Mouse (Mus musculus) cerebellum, adult 11-12 months (tissue): ENCODE measurements at regions not wholly inside any gene's neighbourhood (a gene's known extent, or its start where the extent isn't known, plus 50 kb on each side); places are given as distances from the start of the nearest gene placed in this dataset.
"Not testable (repeated sequence)": the region's sequence is repeated elsewhere in the genome, so short reads cannot be mapped to it uniquely, and the experiment has no call there.

Experiments used
- DNase-seq: peaks from one replicate; pipeline ENCODE4 v3.0.0; 2022

DNA sequence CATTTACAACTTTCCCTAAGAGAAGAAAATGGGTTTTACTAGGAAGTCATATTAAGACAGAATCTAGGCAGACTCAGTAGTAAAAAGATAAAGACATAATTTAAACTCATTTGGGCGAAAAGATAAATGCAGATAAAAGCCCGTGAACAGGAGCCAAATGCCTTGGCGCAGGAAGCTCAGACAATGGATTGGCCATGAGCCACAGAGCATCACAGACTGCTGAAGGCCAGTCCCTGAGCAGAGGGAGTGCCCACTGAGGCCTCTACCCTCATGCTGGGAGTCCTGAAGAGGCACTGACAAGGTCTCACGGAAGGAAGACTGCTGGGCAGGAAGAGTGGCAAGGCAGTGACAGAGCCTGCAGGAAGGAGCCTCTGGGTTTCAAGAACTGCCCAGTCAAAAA, 136.0 kb upstream of the Ttc29 start:
- no peak for DNase-seq

DNA sequence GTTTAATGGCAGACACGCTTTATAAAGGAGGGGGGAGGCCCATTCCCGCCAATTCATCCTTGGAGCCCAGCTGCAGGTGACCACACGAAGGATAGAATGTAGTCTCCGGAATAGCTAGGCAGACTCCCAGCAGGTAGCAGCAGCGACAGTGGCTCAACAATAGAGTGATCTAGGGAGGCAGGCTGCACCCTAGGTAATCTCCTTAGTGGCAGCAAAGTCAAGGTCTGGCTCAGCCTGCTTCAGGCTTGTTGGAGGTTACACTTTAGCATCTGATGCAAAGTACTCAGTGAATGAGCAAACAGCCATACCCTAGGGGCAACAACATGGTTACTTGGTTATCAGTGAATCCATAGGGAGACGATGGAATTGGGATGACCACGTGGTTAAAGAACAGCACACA, 131.7 kb upstream of the Ttc29 start:
- not testable (repeated sequence) for DNase-seq

DNA sequence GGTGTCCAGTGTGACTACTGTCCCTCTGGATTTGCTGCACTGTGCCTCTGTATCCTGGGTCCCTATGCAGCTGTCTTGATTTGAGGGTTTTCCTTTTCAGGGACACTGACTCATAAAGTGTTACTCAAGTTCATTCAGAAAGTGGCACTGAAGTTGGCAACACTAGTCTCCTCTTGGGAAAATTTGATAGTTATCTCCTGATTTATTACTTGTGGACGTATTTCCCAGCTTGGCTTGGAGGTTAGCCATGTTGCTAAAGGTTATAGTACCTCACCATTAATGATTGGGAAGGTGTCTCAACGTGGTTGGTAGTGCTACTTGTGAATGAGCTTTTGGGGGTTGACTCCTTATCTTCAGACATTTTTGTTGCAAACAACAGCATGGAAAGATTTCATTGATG, 130.1 kb upstream of the Ttc29 start:
- no peak for DNase-seq

DNA sequence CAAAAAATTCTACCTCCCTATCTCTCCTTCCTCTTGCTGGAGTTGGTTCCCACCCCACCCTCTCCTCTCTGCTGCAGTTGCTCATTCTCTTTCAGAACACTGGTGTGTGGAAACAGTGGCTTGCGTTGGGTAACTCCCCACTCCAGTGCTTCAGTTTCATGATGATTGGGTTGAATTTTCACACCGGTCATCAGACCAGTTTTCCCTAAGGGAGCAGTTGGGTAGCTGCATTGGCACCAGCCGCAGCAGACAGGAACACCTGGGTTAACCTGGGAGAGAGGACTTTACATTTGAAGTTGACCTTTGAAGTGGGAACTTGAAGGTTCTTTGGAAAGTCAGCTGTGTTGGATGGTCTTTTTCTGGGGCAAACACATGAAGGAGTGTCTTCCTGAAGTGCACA, 126.7 kb upstream of the Ttc29 start:
- no peak for DNase-seq

DNA sequence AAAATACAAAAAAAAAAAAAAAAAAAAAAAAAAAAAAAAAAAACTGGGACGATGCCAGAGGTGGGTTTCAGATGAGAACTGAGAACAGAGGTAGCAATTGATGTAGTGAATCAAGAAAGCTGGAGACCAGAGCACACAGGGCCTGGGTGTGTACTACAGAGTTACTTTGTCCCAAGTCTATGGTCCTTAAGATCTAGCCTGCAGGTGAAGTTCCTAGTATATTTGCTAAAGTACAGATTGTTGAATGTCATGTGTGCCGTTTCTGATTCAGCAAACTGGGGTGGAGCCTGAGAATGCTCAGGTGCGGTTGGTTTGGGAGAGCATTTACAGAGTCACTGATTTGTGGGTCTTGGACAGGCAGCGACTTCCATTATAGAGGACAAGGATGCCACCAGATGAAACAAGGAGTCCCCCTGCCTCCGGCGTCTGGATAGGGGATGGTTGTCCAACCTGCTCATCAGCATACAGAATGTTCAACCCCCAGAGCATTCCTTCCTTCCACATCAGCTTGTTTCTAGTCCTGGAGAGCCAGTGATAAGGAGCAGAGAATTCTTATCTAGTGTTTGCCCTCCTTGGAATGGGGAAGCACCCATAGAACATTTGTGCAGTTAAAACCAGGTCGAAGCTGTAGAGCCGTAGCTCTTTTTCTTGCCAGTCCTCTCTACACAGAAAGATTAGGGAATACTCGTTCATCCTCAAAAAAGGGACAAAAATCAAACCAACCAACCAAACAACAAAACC, 122.5 kb upstream of the Ttc29 start:
- DNase-seq, result no peak

DNA sequence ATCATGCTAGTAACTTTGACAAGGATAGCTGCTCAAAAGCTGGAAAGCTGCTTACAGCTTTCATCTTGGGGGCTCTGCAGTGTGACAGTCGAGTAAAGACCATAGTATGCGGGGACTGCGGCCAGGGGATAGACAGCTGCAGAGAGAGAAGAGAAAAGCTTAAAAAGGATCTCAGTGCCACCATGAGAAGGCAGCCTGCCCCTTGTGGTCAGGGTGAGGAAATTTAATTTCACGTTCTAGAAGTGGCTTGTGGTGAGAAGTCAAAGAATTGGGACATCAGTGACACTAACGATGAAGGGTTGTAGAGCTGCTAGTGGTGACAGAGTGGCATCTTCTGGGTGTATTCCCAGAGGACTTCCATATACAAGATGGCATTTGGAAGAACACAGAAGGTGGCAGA, 116.7 kb upstream of the Ttc29 start:
- DNase-seq, result no peak

DNA sequence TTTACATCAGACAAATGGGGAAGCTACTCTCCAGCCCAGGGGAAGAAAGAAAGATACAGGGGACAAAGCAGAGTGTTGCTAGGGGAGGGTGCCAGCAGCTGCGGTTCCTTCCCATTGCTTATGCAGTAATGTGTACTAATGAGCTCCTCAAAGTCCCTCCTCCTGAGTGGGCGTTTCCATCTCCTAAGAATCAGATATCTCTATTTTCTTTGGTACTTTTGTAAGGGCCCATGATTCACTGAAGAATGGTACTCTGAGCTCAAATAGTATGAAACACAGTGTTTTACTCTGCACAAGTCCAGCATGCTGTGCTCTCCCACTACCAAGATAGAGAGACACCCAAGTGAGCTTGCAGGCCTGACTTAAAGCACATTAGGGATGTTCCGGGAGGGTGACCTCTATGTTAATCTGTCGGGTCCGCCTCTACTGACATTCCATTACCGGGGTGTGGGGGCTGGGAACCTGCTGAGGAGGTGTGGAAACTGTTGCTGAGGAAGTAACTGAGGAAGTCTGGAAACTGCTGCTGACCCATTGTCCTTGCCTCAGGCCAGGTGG, 114.8 kb upstream of the Ttc29 start:
- DNase-seq, result no peak

DNA sequence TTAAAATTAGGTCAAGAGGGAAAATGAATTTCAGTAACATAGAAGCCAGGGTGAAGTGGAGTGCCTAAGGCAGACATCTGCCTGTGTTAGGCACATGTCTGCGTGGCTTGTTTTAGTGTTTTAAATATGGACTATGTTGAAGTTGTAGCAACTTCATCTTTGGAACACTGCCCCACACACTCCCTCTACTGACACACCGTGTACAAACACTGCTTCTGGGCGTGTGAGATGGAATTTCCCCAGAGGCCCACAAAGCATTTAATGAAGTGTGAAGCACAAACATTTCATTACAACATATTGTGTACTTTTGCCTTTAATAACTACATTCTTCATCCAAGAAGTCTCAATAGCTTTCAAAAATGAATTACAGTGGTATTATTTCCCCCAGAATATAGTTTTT, 114.0 kb upstream of the Ttc29 start:
- no peak for DNase-seq

DNA sequence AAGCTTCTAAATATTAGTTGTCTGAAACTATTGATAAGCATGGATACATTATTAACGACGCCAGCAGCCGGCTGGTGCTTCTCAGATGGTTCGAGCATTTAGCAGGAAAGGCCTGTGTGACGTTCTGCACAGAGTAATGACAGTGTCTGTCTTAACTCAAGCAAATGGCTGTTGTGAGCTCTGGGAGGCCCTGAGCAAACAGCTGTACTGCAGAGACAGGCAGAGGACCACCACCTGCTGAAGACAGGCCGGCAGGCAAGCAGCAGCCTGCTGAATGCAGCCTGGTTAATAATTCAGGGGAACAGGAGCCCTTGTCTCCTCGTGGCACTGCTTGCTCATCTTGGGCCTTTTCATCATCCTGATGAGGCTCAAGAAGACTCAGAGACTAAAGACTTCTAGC, 105.8 kb upstream of the Ttc29 start:
- no peak for DNase-seq

DNA sequence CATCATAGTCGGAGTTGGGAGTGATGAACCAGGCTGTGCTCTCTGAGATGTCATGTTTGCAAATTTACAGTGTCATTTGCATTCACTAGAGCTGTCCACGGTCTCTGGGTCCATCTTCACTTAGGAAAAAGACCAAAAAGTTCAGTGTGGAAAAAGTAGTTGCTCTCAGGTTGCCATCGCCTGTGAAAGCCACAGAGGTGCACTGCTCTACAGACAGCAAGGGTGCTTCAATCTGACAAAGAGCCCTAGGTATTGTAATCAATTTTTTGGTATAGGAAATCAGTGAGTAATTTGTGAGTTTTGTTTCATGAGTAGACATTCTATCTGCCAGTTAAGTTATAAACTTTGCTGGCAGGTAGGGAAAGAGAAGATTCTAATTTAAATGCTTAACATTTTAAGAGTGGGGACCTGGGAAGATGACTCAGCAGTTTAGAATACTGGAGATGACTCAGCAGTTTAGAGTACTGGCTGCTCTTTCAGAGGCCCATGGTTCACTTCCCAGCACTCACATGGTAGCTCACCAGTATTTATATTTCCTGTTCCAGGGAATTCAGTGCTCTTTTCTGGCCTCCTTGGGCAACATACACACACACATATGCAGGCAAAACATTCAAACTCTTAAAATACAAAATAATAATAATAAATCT, 103.0 kb upstream of the Ttc29 start:
- DNase-seq, result no peak

DNA sequence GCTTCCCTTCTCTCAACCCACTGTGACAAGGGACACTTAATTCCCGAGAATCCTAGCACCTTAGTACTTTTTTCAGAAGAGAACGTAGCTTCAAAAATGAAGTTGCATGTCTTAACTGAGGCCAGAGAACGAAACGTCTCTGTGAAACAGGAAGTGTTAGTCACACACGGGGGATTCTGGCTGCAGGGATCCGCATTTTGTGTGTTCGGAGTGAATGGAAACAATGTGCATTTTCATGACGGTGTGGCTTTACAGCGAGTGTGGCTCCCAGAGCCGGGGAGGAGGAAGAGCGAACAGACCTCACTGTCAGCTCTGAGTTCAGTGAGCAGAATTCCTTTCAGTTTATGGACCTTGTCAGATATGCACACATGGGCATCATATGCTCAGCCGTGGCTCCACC, 100.0 kb upstream of the Ttc29 start:
- DNase-seq, result no peak

DNA sequence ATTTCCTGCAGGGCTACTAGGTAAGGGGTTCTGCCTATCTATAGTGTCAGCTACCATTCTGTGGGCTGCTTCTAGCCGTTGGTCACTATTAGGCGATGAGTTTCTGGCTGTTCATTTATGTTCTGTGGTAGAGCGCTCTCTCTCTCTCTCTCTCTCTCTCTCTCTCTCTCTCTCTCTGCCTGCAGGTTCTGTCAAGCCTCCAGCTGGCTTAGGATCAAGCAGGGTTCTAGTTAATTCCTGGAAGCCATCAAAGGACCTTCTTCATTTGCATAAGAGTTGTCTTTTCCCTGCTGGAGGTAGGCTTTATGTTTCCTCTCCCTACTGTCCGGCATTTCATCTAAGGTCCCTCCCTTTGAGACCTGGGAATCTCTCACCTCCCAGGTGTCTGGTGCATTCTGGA, 98.6 kb upstream of the Ttc29 start:
- DNase-seq, result no peak

DNA sequence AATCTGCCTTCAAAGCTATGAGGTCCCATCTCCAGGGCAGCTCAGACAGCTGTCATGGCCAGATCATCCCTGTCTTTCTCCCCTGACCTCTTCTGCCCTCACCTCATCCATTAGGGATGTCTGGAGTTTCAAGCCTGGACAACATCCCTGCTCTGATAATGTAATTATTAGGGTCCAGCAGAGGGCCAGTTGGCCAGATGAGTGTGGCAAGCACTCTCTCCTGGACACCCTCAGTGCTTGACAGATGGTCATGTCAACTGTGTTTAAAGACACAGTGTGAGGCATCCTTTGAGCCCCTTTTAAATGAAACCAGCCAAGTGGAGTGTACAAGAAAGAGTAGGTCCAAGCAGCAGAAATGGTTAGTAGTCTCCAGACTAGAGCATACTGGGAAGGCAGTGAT, 95.9 kb upstream of the Ttc29 start:
- DNase-seq, result no peak

DNA sequence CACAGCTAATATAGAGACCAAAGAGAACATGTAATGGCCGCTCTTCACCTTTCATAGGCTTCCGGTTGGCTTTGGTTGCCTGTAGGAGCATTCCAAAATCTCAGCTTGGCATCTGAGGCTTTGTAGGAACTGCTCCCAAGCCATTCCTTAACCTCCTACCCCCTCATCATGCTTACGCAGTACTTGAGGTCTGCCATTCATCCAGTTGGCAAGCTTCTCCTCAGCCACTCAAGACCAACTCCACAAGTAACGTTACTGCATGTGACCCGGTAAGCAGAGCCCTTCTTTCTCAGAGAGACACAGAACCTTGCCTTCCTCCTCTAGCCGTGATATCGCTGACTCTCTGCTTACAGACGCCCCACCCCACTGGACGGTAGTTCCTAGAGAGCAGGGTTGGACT, 94.6 kb upstream of the Ttc29 start:
- no peak for DNase-seq

DNA sequence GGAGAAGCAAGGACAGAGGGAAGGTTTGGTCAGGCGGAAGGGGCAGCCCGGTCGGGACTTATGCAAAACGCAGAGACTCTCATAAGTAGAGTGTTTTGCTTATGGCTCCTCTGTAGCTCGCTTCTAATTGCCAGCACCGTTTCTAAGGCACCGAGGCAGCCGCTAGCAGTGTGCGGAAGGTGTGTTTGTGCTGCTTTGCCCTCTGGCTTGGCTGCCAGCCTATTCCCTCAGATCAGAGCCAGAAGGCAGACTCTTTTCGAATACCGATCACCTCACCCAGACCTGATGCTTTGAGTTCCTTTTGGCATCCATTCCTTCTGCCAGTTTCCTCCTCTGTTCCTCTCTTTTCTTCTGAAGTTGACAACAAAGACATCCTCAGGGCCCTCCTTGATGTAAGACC, 93.4 kb upstream of the Ttc29 start:
- DNase-seq, result no peak

DNA sequence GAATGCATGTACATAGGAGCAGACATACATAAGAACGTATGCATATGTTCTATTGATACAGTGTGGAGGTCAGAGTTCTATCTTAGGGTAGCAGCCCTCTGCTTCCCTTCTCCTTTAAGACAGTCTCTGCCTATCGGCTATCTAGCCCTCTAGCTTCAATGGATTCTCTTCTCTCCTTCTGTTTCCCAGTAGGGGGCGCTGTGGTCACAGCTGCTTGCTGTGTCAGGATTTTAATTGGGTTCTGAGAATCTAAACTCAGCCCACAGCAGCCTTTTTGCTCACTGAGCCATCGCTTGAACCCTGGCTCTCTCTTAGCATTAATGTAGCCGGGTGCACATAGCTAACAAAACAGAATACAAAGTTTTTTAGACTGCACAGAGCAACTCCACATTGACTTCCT, 88.8 kb upstream of the Ttc29 start:
- no peak for DNase-seq

DNA sequence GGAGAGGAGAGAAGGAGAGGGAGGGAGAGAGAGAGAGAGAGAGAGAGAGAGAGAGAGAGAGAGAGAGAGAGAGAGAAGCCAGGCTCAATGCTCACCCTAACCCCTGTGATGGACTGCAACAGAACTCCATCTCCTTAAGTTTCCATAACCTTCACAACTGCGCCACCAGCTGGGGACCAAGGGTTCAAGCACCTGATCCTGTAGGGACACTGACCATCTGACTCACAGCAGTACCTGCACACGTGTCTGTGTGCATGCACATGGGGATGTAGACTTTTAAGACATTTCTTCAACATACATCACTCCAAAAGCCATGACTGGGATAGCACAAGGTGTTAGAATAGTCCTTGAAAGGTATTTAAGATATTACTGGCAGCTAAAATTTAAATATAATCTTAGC, 85.2 kb upstream of the Ttc29 start:
- no peak for DNase-seq

DNA sequence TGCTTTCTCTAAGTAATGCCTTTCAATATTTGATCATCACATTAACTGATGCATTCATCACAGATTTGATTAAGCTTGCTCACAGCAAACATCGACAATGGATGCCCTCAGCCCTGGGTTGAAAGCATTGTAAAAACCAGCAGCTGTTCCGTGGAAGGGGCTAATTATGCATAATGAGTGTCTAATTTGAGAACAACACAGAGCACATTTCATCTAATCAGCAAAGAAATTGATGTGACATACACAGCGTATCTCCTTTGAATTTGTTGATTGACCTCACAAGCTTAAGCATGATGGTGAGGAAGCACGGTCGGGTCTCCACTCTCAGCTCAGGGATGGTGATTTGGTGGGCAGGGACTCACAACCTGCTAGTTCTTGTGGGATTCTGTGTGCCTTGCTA, 84.0 kb upstream of the Ttc29 start:
- no peak for DNase-seq

DNA sequence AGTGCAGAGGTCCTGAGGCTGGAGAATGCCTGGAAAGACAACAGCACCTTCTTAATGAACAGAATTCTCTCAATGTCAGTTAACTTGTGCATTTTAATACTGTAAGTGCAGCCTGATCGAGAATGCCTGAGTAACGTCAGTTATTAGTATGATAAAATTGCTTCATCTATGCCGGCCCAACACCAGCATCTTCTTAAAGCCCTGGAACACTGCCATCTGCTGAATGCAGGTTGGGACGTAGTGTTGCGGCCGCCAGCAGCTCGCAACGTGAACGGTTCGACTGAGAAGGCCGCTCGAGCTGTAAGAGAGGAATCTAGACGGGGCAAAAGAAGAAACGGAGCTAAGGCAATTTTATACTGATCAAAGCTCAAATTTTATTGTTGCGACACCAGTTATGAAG, 73.6 kb upstream of the Ttc29 start:
- DNase-seq, result not testable (repeated sequence)

DNA sequence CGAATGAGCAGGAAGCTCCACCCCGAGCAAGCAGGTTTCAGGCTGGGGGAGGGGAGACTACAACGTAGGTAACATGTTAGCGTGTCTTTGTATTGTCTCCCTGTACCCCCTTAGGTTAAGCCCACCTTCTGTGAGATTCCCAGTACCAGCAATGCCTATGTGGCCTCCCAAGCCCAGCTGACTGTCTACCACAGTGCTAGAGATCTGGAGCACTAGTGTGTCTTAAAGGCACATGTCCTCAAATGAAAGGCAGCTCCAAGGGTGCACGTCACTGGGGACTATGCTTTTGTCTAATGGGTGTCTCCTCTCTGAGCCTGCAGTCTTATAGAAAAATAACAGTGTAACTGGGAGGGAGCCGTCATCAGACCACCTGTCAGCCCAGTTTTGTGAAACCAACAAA, 65.9 kb upstream of the Ttc29 start:
- DNase-seq, result no peak

DNA sequence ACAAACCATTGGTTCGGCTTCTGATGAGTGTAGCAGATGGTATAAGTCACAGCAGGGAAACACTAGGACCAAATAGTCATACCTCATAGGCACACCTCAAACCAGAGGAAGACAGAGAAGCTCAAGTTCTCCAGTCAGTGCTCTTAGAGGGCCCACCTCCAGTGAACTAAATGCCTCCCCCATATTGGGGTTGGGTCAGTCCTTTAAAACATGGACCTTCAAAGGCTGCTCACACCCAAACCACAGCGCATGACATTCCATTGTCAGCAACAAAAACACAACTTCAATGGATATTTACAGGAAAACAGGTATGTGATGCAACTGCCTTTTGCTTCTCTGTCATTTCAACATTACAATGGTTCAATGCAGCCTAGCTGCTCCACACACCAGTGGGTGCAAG, 65.1 kb upstream of the Ttc29 start:
- DNase-seq, result no peak

DNA sequence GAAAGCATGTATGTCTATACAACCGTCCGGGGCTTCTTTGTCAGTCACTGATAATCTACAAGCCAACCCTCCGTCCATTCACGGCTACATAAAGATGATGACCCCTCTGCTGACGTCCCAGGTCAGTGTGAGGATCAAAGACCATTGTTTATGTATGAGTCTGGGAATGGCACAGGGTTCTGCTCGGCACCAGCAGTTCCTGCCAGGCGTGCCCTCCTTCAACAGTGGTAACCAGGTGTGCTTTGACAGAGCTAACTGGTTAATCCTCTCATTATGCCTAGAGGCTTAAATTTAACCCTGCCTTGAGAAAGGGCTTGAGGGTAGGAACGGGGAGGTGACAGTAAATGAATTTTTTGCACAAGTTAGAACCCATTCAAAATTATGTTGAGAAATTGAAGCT, 58.2 kb upstream of the Ttc29 start:
- DNase-seq, result no peak

DNA sequence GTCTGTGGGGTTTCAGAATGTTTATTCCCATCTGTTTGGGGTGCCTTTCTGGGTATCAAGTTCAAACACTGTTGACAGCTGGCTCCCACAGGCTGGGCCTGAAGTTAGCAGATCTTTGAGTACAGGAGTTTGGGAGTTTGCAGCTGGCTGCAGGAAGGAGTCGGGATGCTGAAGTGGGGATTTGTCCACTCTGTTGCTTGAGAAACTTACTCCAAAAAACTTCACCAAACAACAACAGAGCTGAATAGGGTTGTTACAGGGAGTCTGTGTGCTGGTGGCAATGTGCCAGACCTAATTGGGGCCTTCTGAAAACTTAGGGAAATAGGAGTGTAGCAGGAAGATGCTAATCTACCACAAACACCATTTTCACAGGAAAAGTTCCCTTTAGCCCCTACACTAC, 51.1 kb upstream of the Ttc29 start:
- DNase-seq, result no peak

DNA sequence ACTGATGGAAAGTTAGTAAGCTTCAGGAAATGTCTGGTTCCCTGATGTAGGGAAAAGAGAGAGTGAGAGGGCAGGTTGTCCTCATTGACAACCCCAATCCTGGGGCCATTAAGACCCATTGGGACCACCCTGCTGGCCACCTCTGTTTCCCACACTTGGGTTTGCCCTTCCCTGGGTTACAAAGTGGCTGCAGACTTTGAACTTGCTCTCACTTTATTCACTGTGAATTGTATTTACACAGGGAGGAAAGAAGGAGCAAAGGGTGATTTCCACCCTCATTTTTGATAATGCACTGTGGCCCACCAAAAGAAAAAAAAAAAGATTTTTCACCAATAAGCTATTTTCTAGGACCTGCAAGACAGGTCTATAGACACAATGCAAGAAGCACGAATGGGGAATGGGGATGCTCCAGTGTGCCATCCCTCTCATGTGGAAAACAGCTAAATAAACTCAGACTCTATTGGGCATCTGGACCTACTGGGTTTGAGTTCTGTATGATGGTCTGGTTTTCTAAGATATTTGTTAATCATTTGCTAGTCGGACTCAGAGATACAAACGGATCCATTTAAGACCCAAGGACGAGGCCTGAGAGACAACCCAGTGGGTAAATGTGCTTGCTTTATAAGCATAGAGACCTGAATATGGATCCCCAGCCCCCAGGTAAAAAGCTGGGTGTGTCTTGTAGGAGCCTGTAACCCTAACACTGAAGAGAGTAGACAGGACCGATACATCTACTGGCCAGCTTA, 50.2 kb upstream of the Ttc29 start:
- DNase-seq, result no peak
